Mouse (Mus musculus) liver, adult 2 months (tissue): ENCODE data around the gene Ms4a5.

Source experiments
- CTCF ChIP-seq: fragments of 200-500 bp; IDR thresholded peaks from 2 replicates; pipeline ENCODE4 v1.5.1; 2011; ENCODE audit warnings: low read depth, low read length, control low read depth
- POLR2A ChIP-seq: fragments of 200-500 bp; IDR thresholded peaks from 2 replicates; pipeline ENCODE4 v1.6.1; 2011; ENCODE audit warnings: low read length, control low read depth; ENCODE audit not compliant: insufficient read depth; ENCODE audit errors: extremely low read depth

DNA sequence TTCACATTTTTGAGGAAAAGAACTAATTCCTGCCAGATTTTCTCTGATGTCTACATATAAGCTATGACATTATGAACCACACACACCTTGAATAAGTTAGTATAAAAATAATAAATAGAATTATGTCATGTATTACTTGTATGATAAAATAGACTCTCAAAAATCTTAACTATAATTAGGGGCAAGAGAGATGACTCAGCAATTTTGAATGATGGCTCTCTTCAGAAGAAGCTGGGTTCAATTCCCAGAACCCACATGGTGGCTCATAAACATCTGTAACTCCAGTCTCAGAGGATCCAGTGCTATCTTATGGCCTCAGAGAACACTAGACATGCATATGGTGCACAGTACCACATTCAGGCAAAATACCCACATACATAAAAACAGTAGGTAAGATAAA, 25.2 kb upstream of the Ms4a5 start:
- no peak for TF ChIP-seq CTCF
- no peak for TF ChIP-seq POLR2A
